Mouse (Mus musculus): ENCODE data around the gene Gpr68. TPM values are rescaled to one million over a fixed set of nuclear protein-coding genes. Genes with fewer than 3 reads are reported as not detected.

The Gpr68 gene
- polyA plus RNA-seq, 1 experiment from 2014 or later, result 0.34 TPM

DNA sequence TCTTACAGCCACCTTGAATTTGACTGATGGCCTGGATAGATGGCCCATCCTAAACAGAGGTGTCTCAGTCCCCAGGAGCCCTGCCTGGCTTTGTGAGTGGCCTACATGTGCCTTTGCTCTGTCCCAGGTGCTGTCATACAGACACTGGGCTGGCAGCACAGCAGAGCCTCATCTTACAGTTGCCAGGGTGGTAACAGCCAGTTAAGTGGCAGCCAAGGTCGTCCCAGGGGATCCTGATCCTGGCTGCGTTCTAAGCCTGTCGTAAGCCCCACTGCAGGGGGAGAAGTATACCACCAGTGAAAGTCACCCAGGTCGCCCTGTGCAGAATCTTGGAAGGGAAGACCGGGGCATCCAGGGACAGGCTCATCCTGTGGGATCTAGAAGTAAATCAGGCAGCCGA is 68.1 kb downstream of the Gpr68 start:
- H3K4me1 ChIP-seq, result peaks cover 9% of the 10 kb centered on the region; the same call in 1 of the 2 replicates
- DNase-seq (ENCODE audit: low spot score), result no peak
- 81% methylated on average over 6 of the region's 6 CpGs for WGBS

DNA sequence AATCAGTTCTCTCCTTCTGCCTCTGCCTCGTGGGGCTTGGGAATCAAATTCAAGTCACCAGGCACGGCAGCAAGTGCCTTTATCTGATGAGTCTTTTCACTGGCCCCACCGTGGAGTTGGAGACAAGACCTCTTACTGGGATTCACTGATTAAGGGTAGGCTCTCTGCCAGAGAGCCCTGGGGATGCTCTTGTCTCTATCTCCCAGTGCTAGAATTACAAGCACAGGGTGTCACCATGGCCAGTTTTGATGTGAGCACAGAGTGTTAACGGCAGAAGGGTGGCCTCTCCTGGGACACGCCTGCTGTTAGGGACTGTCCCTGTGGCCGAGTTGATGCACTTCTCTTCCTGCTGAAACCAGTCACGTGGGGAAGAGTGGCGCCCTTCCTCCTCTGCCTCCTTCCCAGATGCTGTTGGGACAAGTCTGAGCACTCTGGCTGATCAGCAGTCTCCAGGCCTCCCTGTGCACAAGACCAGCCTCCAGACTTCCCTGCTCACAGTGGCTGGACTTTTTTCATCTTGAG is 68.9 kb downstream of the Gpr68 start:
- Histone ChIP-seq H3K4me1 (peaks cover 9% of the 10 kb centered on the region; the same call in 1 of the 2 replicates), H3K27ac (replicated peaks) (no peak overlapping the region), H3K27me3 (replicated peaks; ENCODE audit: low read depth, poor library complexity, severe bottlenecking) (no peaks in the 10 kb centered on the region), H3K4me3 (no peak overlapping the region), H3K36me3 (replicated peaks) (no peaks in the 10 kb centered on the region), H3K9me3 (no peaks in the 10 kb centered on the region)
- WGBS, result 34% methylated on average over 8 of the region's 8 CpGs
- DNase-seq (ENCODE audit: low spot score), result no peak

More for the DNA sequence above, 68.1 kb downstream of the Gpr68 start:
- H3K27me3 ChIP-seq (replicated peaks; ENCODE audit: low read depth, poor library complexity, severe bottlenecking), result no peaks in the 10 kb centered on the region
- H3K9me3 ChIP-seq, result no peaks in the 10 kb centered on the region
- no peak overlapping the region for H3K4me3 ChIP-seq
- no peak overlapping the region for H3K27ac ChIP-seq (replicated peaks)
- H3K36me3 ChIP-seq (replicated peaks), result no peaks in the 10 kb centered on the region

DNA sequence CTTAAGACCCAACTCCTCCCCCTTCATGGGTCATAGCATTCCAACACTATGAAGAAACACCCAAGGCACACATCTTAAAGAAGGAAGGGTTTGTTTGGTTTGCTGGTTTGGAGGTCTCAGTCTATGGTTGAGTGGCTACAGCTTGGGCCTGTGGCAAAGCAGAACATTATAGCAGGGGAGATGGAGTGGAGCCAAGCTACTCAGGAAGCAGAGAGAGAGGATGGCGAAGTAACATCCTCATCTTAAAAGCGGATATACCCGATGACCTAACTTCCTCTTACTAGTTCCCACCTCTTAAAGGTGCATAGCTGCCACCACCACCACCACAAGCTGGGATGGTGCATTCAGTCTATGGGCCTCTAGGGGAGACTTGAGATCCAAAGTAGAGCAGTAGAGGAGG is 70.8 kb downstream of the Gpr68 start:
- DNase-seq (ENCODE audit: low spot score), result no peak
- Histone ChIP-seq H3K4me1 (peaks cover 9% of the 10 kb centered on the region; the same call in 1 of the 2 replicates), H3K36me3 (replicated peaks) (no peaks in the 10 kb centered on the region), H3K27ac (replicated peaks) (no peak overlapping the region), H3K27me3 (replicated peaks; ENCODE audit: low read depth, poor library complexity, severe bottlenecking) (no peaks in the 10 kb centered on the region), H3K4me3 (no peak overlapping the region), H3K9me3 (no peaks in the 10 kb centered on the region)
- WGBS, result 91% methylated on average over 3 of the region's 3 CpGs

DNA sequence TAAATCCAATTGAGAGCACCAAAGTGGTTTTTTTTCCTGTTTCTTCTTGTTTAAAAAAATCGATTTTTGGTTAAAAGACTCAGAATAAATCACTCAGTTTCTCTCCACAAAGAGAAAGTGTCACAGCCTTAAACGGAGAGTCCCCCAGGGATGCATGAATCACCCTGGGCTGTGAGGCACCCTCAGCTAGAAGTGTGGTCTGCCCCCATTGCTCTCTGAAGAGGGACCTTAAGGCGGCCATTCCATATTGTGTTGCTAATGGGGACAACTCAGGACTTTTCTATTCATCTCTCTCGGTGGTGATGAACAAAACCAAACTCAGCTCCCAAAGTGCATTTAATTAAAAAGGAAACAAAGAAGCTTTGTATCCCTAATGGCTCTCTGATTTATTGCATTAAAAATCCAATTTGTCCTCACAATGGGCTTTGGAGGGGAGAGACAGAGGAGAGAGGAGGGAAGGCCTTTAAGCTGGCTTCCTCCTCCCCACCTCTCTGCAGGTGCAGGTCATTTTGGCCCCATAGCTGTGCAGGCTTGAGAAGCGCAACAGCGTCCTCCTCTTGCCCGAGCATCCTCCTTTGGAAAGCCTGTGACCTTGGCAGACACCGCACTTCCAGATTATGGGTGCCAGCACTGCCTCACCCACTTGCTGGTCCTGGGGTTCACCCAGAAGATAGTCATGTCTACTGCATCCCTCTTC is 76.2 kb downstream of the Gpr68 start:
- H3K27ac ChIP-seq (replicated peaks), result no peak overlapping the region
- H3K4me3 ChIP-seq, result no peak overlapping the region
- 28% methylated on average over 8 of the region's 8 CpGs for WGBS
- DNase-seq (ENCODE audit: low spot score), result no peak
- H3K36me3 ChIP-seq (replicated peaks), result no peaks in the 10 kb centered on the region
- H3K27me3 ChIP-seq (replicated peaks; ENCODE audit: low read depth, poor library complexity, severe bottlenecking), result no peaks in the 10 kb centered on the region
- no peaks in the 10 kb centered on the region for H3K4me1 ChIP-seq
- H3K9me3 ChIP-seq, result no peaks in the 10 kb centered on the region

DNA sequence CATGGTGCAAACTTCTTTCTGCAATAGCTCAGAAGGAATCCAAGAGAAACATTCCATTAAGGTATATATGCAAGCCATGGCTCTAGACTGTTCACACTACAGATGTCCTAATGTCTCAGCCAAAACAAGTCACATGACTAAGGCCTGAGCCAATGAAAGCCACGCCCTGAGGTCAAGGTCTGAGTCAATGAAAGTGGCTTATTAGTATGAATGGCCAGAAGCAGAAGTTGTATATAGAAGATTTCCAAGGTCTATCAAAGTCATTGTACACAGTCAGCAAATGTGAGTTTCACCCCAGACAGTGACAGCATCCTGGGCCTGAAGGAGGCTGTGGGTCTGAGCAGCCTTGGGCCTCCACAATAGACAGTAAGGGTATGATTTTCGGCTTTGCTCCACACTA is 77.0 kb downstream of the Gpr68 start:
- no peak for DNase-seq (ENCODE audit: low spot score)
- WGBS, result 80% methylated on average over 2 of the region's 2 CpGs
- Histone ChIP-seq H3K27me3 (replicated peaks; ENCODE audit: low read depth, poor library complexity, severe bottlenecking) (no peaks in the 10 kb centered on the region), H3K27ac (replicated peaks) (no peak overlapping the region), H3K4me1 (no peaks in the 10 kb centered on the region), H3K9me3 (no peaks in the 10 kb centered on the region), H3K36me3 (replicated peaks) (no peaks in the 10 kb centered on the region), H3K4me3 (no peak overlapping the region)

Other genes starting within 250 kb of the Gpr68 start
- gene Rps6ka5, start 181.2 kb downstream of the Gpr68 start, polyA plus RNA-seq (2016; fragmentation: Nextera tagmentation; extraction: Ambion mirVana), result 3.6 and 3.7 TPM in 2 replicates
- 0.24 TPM in 1 of 2 replicates, not detected in the other for gene Dglucy, start 129.1 kb downstream of the Gpr68 start, polyA plus RNA-seq (2016; fragmentation: Nextera tagmentation; extraction: Ambion mirVana)
- 10.8 and 12.5 TPM in 2 replicates for gene Ccdc88c, start 120.9 kb upstream of the Gpr68 start, polyA plus RNA-seq (2016; fragmentation: Nextera tagmentation; extraction: Ambion mirVana)
- 50.5 and 55.4 TPM in 2 replicates for gene Ppp4r3a, start 175.5 kb upstream of the Gpr68 start, polyA plus RNA-seq (2016; fragmentation: Nextera tagmentation; extraction: Ambion mirVana)